Mouse (Mus musculus): ENCODE results near the gene Tnfrsf11a. TPM values are rescaled to one million over a fixed set of nuclear protein-coding genes. Genes with fewer than 3 reads are reported as not detected.
"Not testable (repeated sequence)": the region's sequence is repeated elsewhere in the genome, so short reads cannot be mapped to it uniquely, and the experiment has no call there.

Tnfrsf11a gene
- polyA plus RNA-seq, 1 experiment from 2014 or later = 0.33 TPM

DNA sequence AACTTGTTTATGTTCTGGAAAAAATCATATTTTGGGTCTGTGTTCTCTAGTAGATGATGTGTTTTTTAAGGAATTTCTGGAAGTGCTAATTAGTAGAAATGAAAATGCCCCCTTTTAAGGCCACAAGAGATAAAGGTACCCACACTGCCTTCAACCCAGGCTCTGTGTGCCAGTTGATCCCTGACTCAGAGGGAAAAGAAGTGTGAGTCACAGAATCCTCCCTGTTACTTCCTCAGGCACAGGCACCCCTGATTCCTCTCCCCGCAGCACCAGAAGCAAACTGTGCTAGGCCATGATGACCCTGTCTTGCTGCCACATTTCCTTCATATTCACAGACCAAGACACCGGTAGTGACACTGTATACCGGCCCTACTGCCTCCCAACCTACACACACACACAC is 9.6 kb downstream of the Tnfrsf11a start:
- no peak overlapping the region for H3K9ac ChIP-seq (replicated peaks)
- no peak overlapping the region for H3K4me3 ChIP-seq
- H3K36me3 ChIP-seq = no peaks in the 10 kb centered on the region
- no peak overlapping the region for H3K27ac ChIP-seq (replicated peaks)
- H3K9me3 ChIP-seq = no peaks in the 10 kb centered on the region
- ATAC-seq (ENCODE audit: low FRiP score, low read depth) = no peak
- 98% methylated on average over 3 of the region's 3 CpGs for WGBS
- no peaks in the 10 kb centered on the region for H3K4me1 ChIP-seq
- no peaks in the 10 kb centered on the region for H3K27me3 ChIP-seq
- no peak overlapping the region for H3K4me2 ChIP-seq (replicated peaks)

DNA sequence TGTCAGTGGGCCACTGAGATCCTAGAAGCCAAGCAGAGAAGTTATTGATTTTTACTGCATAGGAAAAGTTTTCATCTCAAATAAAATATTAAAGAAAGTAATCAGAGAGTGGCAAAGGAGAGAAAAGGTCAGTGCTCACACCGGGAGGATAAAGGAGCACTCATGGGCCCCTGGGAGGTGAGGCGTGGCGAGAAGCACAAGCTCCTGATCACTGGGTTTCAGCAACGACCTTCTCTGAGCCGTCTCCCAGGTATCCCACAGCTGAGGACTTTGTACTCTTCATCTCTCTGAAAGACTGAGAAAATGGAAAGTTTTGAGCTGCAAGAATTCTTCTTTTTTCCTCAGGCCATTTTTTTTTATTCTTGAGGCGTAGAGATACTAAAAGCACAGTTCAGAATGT is 14.2 kb downstream of the Tnfrsf11a start:
- Histone ChIP-seq H3K27ac (replicated peaks) (no peak overlapping the region), H3K36me3 (no peaks in the 10 kb centered on the region), H3K4me1 (no peaks in the 10 kb centered on the region), H3K9me3 (no peaks in the 10 kb centered on the region), H3K27me3 (no peaks in the 10 kb centered on the region), H3K4me2 (replicated peaks) (no peak overlapping the region), H3K4me3 (no peak overlapping the region), H3K9ac (replicated peaks) (no peak overlapping the region)
- WGBS = 92% methylated on average over 6 of the region's 6 CpGs
- ATAC-seq (ENCODE audit: low FRiP score, low read depth) = no peak

DNA sequence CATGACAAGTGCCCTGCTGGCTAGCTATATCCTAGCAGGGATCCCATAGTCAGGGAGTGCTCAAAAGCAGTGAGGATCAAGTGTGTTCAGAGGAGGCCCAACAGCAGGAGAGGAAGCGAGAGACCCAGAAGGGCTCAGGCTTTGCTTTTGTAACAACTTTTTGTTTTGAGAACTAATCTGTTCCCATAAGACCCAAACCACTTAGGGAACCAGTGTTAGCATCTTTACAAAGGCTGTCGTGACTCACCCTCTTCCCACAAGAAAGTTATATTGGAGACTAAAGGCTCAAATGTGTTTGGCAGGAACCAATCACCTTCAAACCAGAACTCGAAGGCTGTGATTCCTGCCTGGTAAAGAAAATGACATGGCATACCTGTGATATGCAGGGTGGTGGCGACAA is 15.2 kb downstream of the Tnfrsf11a start:
- 90% methylated on average over 4 of the region's 4 CpGs for WGBS
- ATAC-seq (ENCODE audit: low FRiP score, low read depth) = no peak
- H3K4me2 ChIP-seq (replicated peaks) = no peak overlapping the region

DNA sequence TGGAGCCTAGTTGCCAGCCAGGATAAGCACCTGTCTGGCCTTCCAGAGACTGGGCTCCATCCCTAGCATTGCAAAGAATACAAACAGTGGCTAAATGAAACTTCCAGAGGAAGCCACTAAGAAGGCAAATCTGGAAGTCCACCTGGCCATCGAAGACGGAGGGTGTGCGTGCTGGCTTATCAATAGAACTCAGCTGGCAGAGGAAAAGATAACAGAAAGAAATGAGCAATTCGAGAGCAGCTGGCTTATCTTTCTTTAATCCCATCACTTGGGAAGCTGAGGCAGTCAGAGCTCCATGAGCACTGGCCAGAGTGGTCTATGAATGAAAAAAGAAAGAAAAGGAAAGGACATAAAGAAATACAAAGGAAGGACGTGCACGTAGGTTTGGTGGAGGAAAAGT is 20.1 kb downstream of the Tnfrsf11a start:
- Histone ChIP-seq H3K9me3 (no peaks in the 10 kb centered on the region), H3K27ac (replicated peaks) (no peak overlapping the region), H3K27me3 (no peaks in the 10 kb centered on the region), H3K4me2 (replicated peaks) (no peak overlapping the region), H3K4me3 (no peak overlapping the region), H3K36me3 (no peaks in the 10 kb centered on the region), H3K9ac (replicated peaks) (no peak overlapping the region), H3K4me1 (no peaks in the 10 kb centered on the region)
- no peak for ATAC-seq (ENCODE audit: low FRiP score, low read depth)
- 87% methylated on average over 6 of the region's 6 CpGs for WGBS

More for the DNA sequence above, 15.2 kb downstream of the Tnfrsf11a start:
- H3K9ac ChIP-seq (replicated peaks) = no peak overlapping the region
- H3K36me3 ChIP-seq = no peaks in the 10 kb centered on the region
- no peaks in the 10 kb centered on the region for H3K4me1 ChIP-seq
- no peaks in the 10 kb centered on the region for H3K27me3 ChIP-seq
- H3K9me3 ChIP-seq = no peaks in the 10 kb centered on the region
- no peak overlapping the region for H3K4me3 ChIP-seq
- H3K27ac ChIP-seq (replicated peaks) = no peak overlapping the region

DNA sequence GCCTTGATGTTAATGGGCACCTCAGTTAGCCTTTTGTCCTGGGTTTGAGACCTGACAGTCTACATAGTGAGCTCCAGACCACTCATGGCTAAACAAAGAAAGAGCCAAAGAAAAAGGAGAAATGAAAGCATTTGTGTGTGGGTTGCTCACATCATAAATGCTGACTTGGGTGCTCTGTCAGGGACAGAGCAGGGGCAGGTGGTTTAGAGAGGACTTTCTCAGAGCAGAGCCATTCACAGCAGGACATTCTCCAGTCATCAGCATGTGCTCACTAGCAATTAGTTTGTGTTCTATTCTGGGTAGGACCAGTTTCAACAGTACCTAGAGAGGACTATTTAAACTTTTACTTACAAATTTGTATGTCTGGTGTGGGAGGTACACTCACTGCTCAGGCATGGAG is 20.7 kb downstream of the Tnfrsf11a start:
- H3K27ac ChIP-seq (replicated peaks) = no peak overlapping the region
- no peaks in the 10 kb centered on the region for H3K4me1 ChIP-seq
- no peak overlapping the region for H3K9ac ChIP-seq (replicated peaks)
- no peak overlapping the region for H3K4me3 ChIP-seq
- no peaks in the 10 kb centered on the region for H3K27me3 ChIP-seq
- H3K36me3 ChIP-seq = no peaks in the 10 kb centered on the region
- H3K4me2 ChIP-seq (replicated peaks) = no peak overlapping the region
- ATAC-seq (ENCODE audit: low FRiP score, low read depth) = no peak
- H3K9me3 ChIP-seq = no peaks in the 10 kb centered on the region

DNA sequence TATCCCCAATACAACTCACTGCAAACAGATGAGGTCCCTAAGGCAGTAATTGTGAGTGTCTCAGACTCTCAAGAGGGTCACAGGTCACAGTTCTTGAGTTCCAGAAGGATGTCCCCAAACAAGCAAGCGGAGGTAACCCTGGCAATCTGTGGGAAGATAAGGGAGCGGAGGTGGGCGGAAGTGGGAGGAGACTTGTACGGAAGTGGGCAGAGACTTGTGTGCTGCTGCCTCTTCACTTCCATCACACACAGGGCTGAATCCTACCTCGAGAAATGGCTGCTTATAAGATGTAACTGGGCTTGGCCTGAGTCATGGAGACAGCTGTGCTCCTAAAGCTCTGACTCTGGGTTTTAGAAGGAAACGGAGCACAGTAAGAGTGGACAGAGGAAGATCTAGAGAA is 22.4 kb downstream of the Tnfrsf11a start:
- no peak overlapping the region for H3K9ac ChIP-seq (replicated peaks)
- no peak overlapping the region for H3K27ac ChIP-seq (replicated peaks)
- no peak overlapping the region for H3K4me3 ChIP-seq
- H3K4me1 ChIP-seq = no peaks in the 10 kb centered on the region
- H3K9me3 ChIP-seq = no peaks in the 10 kb centered on the region
- WGBS = 79% methylated on average over 6 of the region's 6 CpGs
- no peaks in the 10 kb centered on the region for H3K36me3 ChIP-seq
- ATAC-seq (ENCODE audit: low FRiP score, low read depth) = no peak
- no peak overlapping the region for H3K4me2 ChIP-seq (replicated peaks)
- H3K27me3 ChIP-seq = no peaks in the 10 kb centered on the region

DNA sequence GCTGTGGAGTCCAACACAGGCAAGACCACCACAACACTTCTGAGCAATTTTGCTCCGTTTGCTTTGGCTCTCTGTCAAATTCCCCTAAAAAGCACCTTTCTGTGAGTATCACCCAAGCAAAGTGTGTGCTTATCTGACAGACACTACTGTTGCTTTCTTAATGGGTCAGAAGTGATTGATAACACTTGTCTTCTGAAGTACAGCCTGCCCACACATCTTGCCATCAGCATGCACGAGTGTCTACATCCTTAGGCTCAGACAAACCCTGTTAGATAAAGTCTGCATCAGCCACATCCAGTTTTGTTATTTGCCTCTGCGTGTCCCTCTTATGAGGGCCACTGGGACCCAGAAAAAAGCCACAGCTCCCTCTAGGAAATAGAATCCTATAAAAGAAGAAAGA is 23.8 kb downstream of the Tnfrsf11a start:
- no peak for ATAC-seq (ENCODE audit: low FRiP score, low read depth)
- Histone ChIP-seq H3K27ac (replicated peaks) (no peak overlapping the region), H3K9me3 (no peaks in the 10 kb centered on the region)

DNA sequence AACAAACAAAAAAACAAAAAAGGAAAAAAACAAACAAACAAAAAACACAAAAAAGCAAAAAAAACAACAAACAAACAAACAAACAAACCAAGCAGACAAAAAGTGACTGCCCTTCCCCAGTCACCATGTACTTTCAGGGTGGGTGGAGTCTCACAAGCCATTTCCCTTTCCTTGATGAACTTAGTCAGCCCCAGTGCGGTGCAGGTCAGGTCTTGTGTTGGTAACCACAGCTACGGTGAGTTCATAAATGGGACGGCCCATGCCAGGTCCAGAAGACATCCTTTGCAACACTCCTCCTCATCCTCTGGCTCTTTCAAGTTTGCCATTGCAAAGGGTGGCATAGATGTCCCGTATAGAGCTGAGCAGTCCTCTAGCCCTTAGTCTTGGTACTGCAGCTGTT is 25.0 kb downstream of the Tnfrsf11a start:
- Histone ChIP-seq H3K27me3 (no peaks in the 10 kb centered on the region), H3K9ac (replicated peaks) (no peak overlapping the region), H3K4me2 (replicated peaks) (no peak overlapping the region), H3K4me1 (no peaks in the 10 kb centered on the region), H3K27ac (replicated peaks) (no peak overlapping the region), H3K4me3 (no peak overlapping the region), H3K9me3 (no peaks in the 10 kb centered on the region), H3K36me3 (no peaks in the 10 kb centered on the region)
- no peak for ATAC-seq (ENCODE audit: low FRiP score, low read depth)
- 98% methylated on average over 4 of the region's 4 CpGs for whole genome bisulfite sequencing

More for the DNA sequence above, 23.8 kb downstream of the Tnfrsf11a start:
- Histone ChIP-seq H3K9ac (replicated peaks) (no peak overlapping the region), H3K36me3 (no peaks in the 10 kb centered on the region), H3K4me2 (replicated peaks) (no peak overlapping the region), H3K4me1 (no peaks in the 10 kb centered on the region), H3K27me3 (no peaks in the 10 kb centered on the region), H3K4me3 (no peak overlapping the region)
- WGBS = 86% methylated on average over 3 of the region's 3 CpGs

DNA sequence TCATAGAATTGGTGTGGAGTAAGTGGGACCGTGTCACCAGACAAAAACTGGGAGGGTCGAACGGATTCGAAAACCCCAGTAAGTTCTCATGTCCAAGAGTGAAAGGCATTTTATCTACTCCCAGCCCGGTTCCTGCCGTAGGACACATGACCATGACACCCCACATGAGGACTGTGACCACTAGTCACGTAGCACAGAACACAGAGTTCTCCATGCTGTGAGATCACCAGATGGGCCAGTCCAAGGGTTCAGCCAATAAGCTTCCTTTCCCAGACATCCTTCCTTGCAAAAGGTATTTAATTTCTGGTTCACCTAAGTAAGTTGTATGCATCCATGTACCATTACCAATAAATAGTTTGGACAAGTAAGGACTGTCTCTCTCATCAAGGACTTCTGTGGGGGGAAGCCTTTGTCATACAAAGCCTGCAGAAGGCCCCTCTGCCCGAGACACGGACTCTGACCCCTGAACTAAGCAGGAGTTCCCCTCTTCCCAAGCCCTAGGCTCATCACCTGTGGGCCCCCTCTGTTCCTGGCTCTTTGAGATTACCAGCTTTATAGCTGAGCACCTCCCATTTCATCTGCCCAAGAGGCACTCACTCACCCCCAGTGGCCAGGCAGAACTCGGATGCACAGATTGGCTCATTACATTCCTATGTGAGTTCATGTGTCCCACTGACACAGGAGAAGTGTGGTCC is 26.7 kb downstream of the Tnfrsf11a start:
- Histone ChIP-seq H3K4me2 (replicated peaks) (no peak overlapping the region), H3K4me1 (no peaks in the 10 kb centered on the region), H3K9me3 (no peaks in the 10 kb centered on the region), H3K9ac (replicated peaks) (no peak overlapping the region), H3K4me3 (no peak overlapping the region), H3K36me3 (no peaks in the 10 kb centered on the region), H3K27me3 (no peaks in the 10 kb centered on the region), H3K27ac (replicated peaks) (no peak overlapping the region)
- no peak for ATAC-seq (ENCODE audit: low FRiP score, low read depth)
- WGBS = 93% methylated on average over 10 of the region's 10 CpGs

DNA sequence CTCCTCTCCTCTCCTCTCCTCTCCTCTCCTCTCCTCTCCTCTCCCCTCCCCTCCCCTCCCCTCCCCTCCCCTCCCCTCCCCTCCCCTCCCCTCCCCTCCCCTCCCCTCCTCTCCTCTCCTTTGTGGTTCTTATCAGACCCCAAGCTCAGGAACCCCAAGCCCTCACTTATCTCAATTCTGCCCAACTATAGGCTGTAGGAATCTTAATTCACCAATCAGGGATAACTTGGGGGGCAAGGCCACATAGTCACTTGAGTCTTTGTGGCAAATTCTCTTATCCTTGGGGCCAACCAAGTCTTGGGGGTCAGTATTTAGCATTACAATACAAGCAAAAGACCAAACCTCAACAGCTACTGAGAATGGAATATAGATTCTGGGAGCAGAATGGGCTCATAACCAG is 31.5 kb downstream of the Tnfrsf11a start:
- ATAC-seq (ENCODE audit: low FRiP score, low read depth) = not testable (repeated sequence)

DNA sequence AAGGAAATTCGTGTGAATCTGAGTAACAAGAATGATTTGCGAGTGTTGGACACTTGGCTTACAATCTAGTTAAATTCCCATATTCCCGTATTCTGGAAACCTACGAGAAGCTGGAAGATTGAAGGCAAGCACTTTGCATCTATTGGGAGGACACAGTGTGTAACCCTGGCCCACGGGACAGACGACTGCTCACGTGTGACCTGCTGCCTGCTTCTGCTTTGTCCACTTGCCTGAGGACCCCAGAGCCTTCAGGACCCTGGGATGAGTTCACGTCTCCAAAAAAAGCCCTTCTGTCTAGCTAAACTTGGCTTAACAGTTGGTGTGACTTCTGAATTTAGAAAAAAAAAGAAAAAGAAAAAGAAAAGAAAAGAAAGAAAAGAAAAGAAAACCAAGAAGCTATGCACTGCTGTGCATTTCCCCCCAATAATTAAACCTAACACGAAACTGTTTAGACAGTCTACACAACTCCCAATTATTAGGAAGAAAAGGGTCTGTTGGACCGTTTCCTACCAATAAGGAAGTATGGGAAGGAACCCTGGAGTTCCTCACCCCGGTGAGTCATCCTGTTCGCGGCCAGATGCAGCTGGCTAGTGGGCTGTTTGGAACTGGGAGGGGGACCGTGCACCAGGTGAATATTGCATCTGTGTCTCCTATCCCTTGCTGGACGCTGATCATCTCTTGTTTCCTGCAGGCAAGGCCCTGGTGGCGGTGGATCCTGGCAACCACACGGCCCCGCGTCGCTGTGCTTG is 32.6 kb downstream of the Tnfrsf11a start:
- Histone ChIP-seq H3K27me3 (0 out of 2 replicates have a peak, but pooled peaks cover 3% of the 10 kb centered on the region), H3K27ac (replicated peaks) (no peak overlapping the region), H3K4me3 (no peak overlapping the region), H3K9ac (replicated peaks) (no peak overlapping the region), H3K4me1 (0 out of 2 replicates have a peak, but pooled peaks cover 9% of the 10 kb centered on the region), H3K4me2 (replicated peaks) (no peak overlapping the region), H3K9me3 (no peaks in the 10 kb centered on the region), H3K36me3 (no peaks in the 10 kb centered on the region)
- no peak; the same call in 1 of the 2 replicates for ATAC-seq (ENCODE audit: low FRiP score, low read depth)
- 82% methylated on average over 20 of the region's 20 CpGs for WGBS

More for the DNA sequence above, 31.5 kb downstream of the Tnfrsf11a start:
- H3K9me3 ChIP-seq; H3K9ac ChIP-seq (replicated peaks); H3K4me2 ChIP-seq (replicated peaks); H3K4me1 ChIP-seq; H3K27me3 ChIP-seq; H3K27ac ChIP-seq (replicated peaks); H3K36me3 ChIP-seq; H3K4me3 ChIP-seq: not testable (repeated sequence)

DNA sequence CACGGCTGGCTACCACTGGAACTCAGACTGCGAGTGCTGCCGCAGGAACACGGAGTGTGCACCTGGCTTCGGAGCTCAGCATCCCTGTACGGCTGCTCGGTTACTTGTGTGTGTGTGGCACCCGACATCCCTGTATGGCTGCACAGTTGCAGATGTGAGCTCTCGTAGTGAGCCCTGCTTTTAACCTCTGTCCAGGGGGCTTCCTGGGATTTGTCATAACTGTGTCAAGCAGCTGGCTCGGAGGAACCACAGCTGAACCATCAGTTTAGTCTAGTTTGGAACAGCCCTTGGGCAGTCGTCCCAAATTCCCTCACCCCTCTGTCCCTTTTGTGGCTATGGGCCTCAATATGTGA is 33.2 kb downstream of the Tnfrsf11a start:
- ATAC-seq (ENCODE audit: low FRiP score, low read depth) = peak; percentile 24; the same call in 1 of the 2 replicates
- Histone ChIP-seq H3K4me1 (0 out of 2 replicates have a peak, but pooled peaks cover 9% of the 10 kb centered on the region), H3K4me3 (no peak overlapping the region), H3K36me3 (no peaks in the 10 kb centered on the region), H3K9ac (replicated peaks) (no peak overlapping the region), H3K27me3 (0 out of 2 replicates have a peak, but pooled peaks cover 3% of the 10 kb centered on the region), H3K9me3 (no peaks in the 10 kb centered on the region), H3K4me2 (replicated peaks) (no peak overlapping the region), H3K27ac (replicated peaks) (no peak overlapping the region)
- 83% methylated on average over 11 of the region's 11 CpGs for WGBS
